Mouse (Mus musculus) stomach, embryonic 15.5 days (tissue): Measurements from ENCODE around the gene Egfr. TPM values are rescaled to one million over a fixed set of nuclear protein-coding genes. Genes with fewer than 3 reads are reported as not detected.

ENCODE experiments used
- ATAC-seq: fragments of 200-750 bp; cut with Nextera tagmentation; 2 replicates; pipeline ENCODE4 v1.8.0; 2017; ENCODE audit warnings: low read depth, moderate number of reproducible peaks, moderate TSS enrichment; ENCODE audit not compliant: insufficient read depth, low FRiP score
- H3K27ac ChIP-seq: fragments of 300-500 bp; sonication (generic); 2 replicates; pipeline ENCODE4 v1.5.1; 2015; ENCODE audit warnings: mild to moderate bottlenecking, inconsistent platforms
- H3K27me3 ChIP-seq: fragments of 300-500 bp; sonication (generic); replicated peaks from 2 replicates; pipeline ENCODE4 v1.6.1; 2015; ENCODE audit warnings: inconsistent platforms
- H3K36me3 ChIP-seq: fragments of 300-500 bp; sonication (generic); 2 replicates; pipeline ENCODE4 v1.6.1; 2015; ENCODE audit warnings: inconsistent platforms
- H3K4me1 ChIP-seq: fragments of 300-500 bp; sonication (generic); 2 replicates; pipeline ENCODE4 v1.6.1; 2015; ENCODE audit warnings: inconsistent platforms
- H3K4me2 ChIP-seq: fragments of 300-500 bp; sonication (generic); 2 replicates; pipeline ENCODE4 v1.6.1; 2015; ENCODE audit warnings: mild to moderate bottlenecking, inconsistent platforms
- H3K4me3 ChIP-seq: fragments of 300-500 bp; sonication (generic); replicated peaks from 2 replicates; pipeline ENCODE4 v1.5.1; 2015; ENCODE audit warnings: inconsistent platforms
- H3K9ac ChIP-seq: fragments of 300-500 bp; sonication (generic); 2 replicates; pipeline ENCODE4 v1.6.1; 2015; ENCODE audit warnings: inconsistent platforms
- H3K9me3 ChIP-seq: fragments of 300-500 bp; sonication (generic); 2 replicates; pipeline ENCODE4 v1.6.1; 2016; ENCODE audit warnings: inconsistent platforms
- WGBS: fragments of 180-500 bp; shearing (Covaris S2); methylation state at CpG from one replicate; pipeline ENCODE4 v1.1.7; 2015; 5-methylcytosine and 5-hydroxymethylcytosine counted together
- polyA plus RNA-seq: library from polyadenylated mRNA; unstranded; fragments of >200 nt; fragmentation: Nextera tagmentation; extraction: Ambion mirVana; gene quantifications from 2 replicates; pipeline ENCODE4 v1.2.1, GENCODE M21; 2015

Egfr gene
- polyA plus RNA-seq, 1 experiment from 2014 or later = 18.5 TPM

- Histone ChIP-seq H3K9me3 (no peaks in the 10 kb centered on the region), H3K27ac (peak overlapping the region; percentile 68), H3K27me3 (no peaks in the 10 kb centered on the region), H3K4me2 (peak overlapping the region; percentile 87), H3K4me1 (peaks cover 6% of the 10 kb centered on the region; the same call in 1 of the 2 replicates), H3K36me3 (no peaks in the 10 kb centered on the region), H3K9ac (peak overlapping the region; percentile 84; the same call in 1 of the 2 replicates), H3K4me3 (peak overlapping the region; percentile 82)
- WGBS = 24% methylated on average over 18 of the region's 18 CpGs
- ATAC-seq = no peak
Measured at GRCm38 (mm10) chr11:16753154-16754040, 1.4 kb downstream of the Egfr start.

- H3K36me3 ChIP-seq = no peaks in the 10 kb centered on the region
- H3K4me2 ChIP-seq = no peak overlapping the region
- H3K9ac ChIP-seq = no peak overlapping the region
- H3K4me1 ChIP-seq = no peaks in the 10 kb centered on the region
- ATAC-seq = no peak
- no peaks in the 10 kb centered on the region for H3K9me3 ChIP-seq
- H3K4me3 ChIP-seq = no peak overlapping the region
- H3K27ac ChIP-seq = no peak overlapping the region
- 68% methylated on average over 6 of the region's 6 CpGs for WGBS
- H3K27me3 ChIP-seq = no peaks in the 10 kb centered on the region
Measured at GRCm38 (mm10) chr11:16759930-16760329, 7.9 kb downstream of the Egfr start.

- Histone ChIP-seq H3K4me1 (peaks cover 3% of the 10 kb centered on the region; the same call in 1 of the 2 replicates), H3K4me2 (no peak overlapping the region), H3K4me3 (no peak overlapping the region), H3K36me3 (no peaks in the 10 kb centered on the region), H3K27me3 (no peaks in the 10 kb centered on the region), H3K27ac (no peak overlapping the region), H3K9me3 (no peaks in the 10 kb centered on the region), H3K9ac (no peak overlapping the region)
- 85% methylated on average over 2 of the region's 2 CpGs for WGBS
- no peak for ATAC-seq
Measured at GRCm38 (mm10) chr11:16761184-16761583, 9.2 kb downstream of the Egfr start.

GRCm38 (mm10) chr11:16766038-16766815, 14.2 kb downstream of the Egfr start:
- no peak for ATAC-seq
- Histone ChIP-seq H3K4me3 (no peak overlapping the region), H3K9ac (no peak overlapping the region), H3K4me1 (peaks cover 8% of the 10 kb centered on the region; the same call in 1 of the 2 replicates), H3K27me3 (no peaks in the 10 kb centered on the region), H3K27ac (no peak overlapping the region), H3K4me2 (0 out of 2 replicates have a peak overlapping the region, but pooled peaks have one; percentile 24), H3K9me3 (no peaks in the 10 kb centered on the region), H3K36me3 (no peaks in the 10 kb centered on the region)
- 64% methylated on average over 9 of the region's 9 CpGs for WGBS

GRCm38 (mm10) chr11:16767984-16768383, 16.0 kb downstream of the Egfr start:
- no peak overlapping the region for H3K4me2 ChIP-seq
- WGBS = 85% methylated on average over 2 of the region's 2 CpGs
- ATAC-seq = no peak
- H3K36me3 ChIP-seq = no peaks in the 10 kb centered on the region
- H3K4me1 ChIP-seq = peaks cover 8% of the 10 kb centered on the region; the same call in 1 of the 2 replicates
- H3K27ac ChIP-seq = no peak overlapping the region
- H3K4me3 ChIP-seq = no peak overlapping the region
- no peak overlapping the region for H3K9ac ChIP-seq
- no peaks in the 10 kb centered on the region for H3K27me3 ChIP-seq
- H3K9me3 ChIP-seq = no peaks in the 10 kb centered on the region

GRCm38 (mm10) chr11:16769276-16769675, 17.3 kb downstream of the Egfr start:
- peak overlapping the region; percentile 27; the same call in 1 of the 2 replicates for H3K27ac ChIP-seq
- no peak overlapping the region for H3K4me3 ChIP-seq
- WGBS = 71% methylated on average over 4 of the region's 4 CpGs
- peaks cover 8% of the 10 kb centered on the region; the same call in 1 of the 2 replicates for H3K4me1 ChIP-seq
- H3K9ac ChIP-seq = no peak overlapping the region
- H3K9me3 ChIP-seq = no peaks in the 10 kb centered on the region
- H3K4me2 ChIP-seq = no peak overlapping the region
- no peaks in the 10 kb centered on the region for H3K27me3 ChIP-seq
- ATAC-seq = peak; percentile 41
- H3K36me3 ChIP-seq = no peaks in the 10 kb centered on the region

GRCm38 (mm10) chr11:16769709-16770303, 17.8 kb downstream of the Egfr start:
- Histone ChIP-seq H3K9me3 (no peaks in the 10 kb centered on the region), H3K9ac (no peak overlapping the region), H3K36me3 (no peaks in the 10 kb centered on the region), H3K4me1 (peaks cover 8% of the 10 kb centered on the region; the same call in 1 of the 2 replicates), H3K27ac (peak overlapping the region; percentile 27), H3K27me3 (no peaks in the 10 kb centered on the region), H3K4me3 (no peak overlapping the region), H3K4me2 (no peak overlapping the region)
- 42% methylated on average over 3 of the region's 3 CpGs for WGBS
- peak; percentile 60 for ATAC-seq

GRCm38 (mm10) chr11:16770966-16771365, 19.0 kb downstream of the Egfr start:
- Histone ChIP-seq H3K4me2 (no peak overlapping the region), H3K4me3 (no peak overlapping the region), H3K9me3 (no peaks in the 10 kb centered on the region), H3K27me3 (no peaks in the 10 kb centered on the region), H3K9ac (no peak overlapping the region), H3K36me3 (no peaks in the 10 kb centered on the region), H3K4me1 (peaks cover 7% of the 10 kb centered on the region; the same call in 1 of the 2 replicates), H3K27ac (no peak overlapping the region)
- WGBS = 76% methylated on average over 4 of the region's 4 CpGs
- ATAC-seq = no peak

- WGBS = 42% methylated on average over 4 of the region's 4 CpGs
- no peaks in the 10 kb centered on the region for H3K27me3 ChIP-seq
- H3K4me1 ChIP-seq = peaks cover 12% of the 10 kb centered on the region; the same call in 1 of the 2 replicates
- ATAC-seq = no peak
- H3K36me3 ChIP-seq = no peaks in the 10 kb centered on the region
- no peak overlapping the region for H3K4me2 ChIP-seq
- H3K27ac ChIP-seq = no peak overlapping the region
- H3K4me3 ChIP-seq = no peak overlapping the region
- H3K9me3 ChIP-seq = no peaks in the 10 kb centered on the region
- H3K9ac ChIP-seq = no peak overlapping the region
Measured at GRCm38 (mm10) chr11:16772717-16773116, 20.7 kb downstream of the Egfr start.

GRCm38 (mm10) chr11:16776967-16777366, 25.0 kb downstream of the Egfr start:
- Histone ChIP-seq H3K27me3 (no peaks in the 10 kb centered on the region), H3K27ac (peak overlapping the region; percentile 65), H3K4me1 (peaks cover 16% of the 10 kb centered on the region; the same call in 1 of the 2 replicates), H3K36me3 (no peaks in the 10 kb centered on the region), H3K9me3 (no peaks in the 10 kb centered on the region), H3K9ac (no peak overlapping the region), H3K4me3 (no peak overlapping the region), H3K4me2 (no peak overlapping the region)
- peak; percentile 51; the same call in 1 of the 2 replicates for ATAC-seq
- 24% methylated on average over 2 of the region's 2 CpGs for WGBS

GRCm38 (mm10) chr11:16781604-16782003, 29.6 kb downstream of the Egfr start:
- Histone ChIP-seq H3K9me3 (no peaks in the 10 kb centered on the region), H3K27ac (peak overlapping the region; percentile 38; the same call in 1 of the 2 replicates), H3K9ac (no peak overlapping the region), H3K4me1 (peaks cover 16% of the 10 kb centered on the region; the same call in 1 of the 2 replicates), H3K36me3 (no peaks in the 10 kb centered on the region), H3K4me3 (no peak overlapping the region), H3K27me3 (no peaks in the 10 kb centered on the region), H3K4me2 (no peak overlapping the region)
- 58% methylated on average over 2 of the region's 2 CpGs for WGBS
- ATAC-seq = peak; percentile 57
